Mouse (Mus musculus): ENCODE measurements around the gene Tmed6. TPM values are rescaled to one million over a fixed set of nuclear protein-coding genes. Genes with fewer than 3 reads are reported as not detected.

Tmed6 gene
- polyA plus RNA-seq, 1 experiment from 2014 or later = not detected

DNA sequence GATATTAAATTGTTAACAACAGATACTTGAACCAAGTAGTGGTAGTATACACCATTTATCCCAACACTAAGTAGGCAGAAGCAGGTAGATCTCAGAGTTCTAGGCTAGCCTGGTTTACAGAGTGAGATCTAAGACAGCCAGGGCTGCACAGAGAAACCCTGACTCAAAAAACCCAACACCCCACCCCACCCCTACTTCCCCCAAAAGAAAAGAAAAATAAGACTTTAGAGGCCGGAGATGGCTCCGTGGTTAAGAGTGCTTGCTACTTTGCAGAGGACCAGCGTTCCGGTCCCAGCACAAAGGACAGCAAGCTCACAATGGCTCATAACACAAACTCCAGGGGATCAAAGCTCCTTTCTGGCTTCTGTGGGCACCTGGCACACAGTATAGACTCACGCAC is 20.6 kb upstream of the Tmed6 start:
- H3K4me2 ChIP-seq (ENCODE audit: low read depth, low read length) = no peak overlapping the region
- DNase-seq (ENCODE audit: low spot score) = no peak
- H3K4me3 ChIP-seq (ENCODE audit: low read depth, low read length) = no peak overlapping the region
- no peak overlapping the region for H3K27ac ChIP-seq (replicated peaks; ENCODE audit: low read depth, low read length)
- H3K36me3 ChIP-seq (ENCODE audit: control insufficient read depth, insufficient read depth, low read length) = peaks cover 86% of the 10 kb centered on the region
- ATAC-seq (ENCODE audit: low read depth) = no peak
- H3K9ac ChIP-seq (ENCODE audit: low read depth, low read length) = no peak overlapping the region
- H3K4me1 ChIP-seq (ENCODE audit: control insufficient read depth, insufficient read depth, low read length) = no peaks in the 10 kb centered on the region
- H3K27me3 ChIP-seq (replicated peaks; ENCODE audit: control insufficient read depth, insufficient read depth, low read length) = no peaks in the 10 kb centered on the region
- H3K9me3 ChIP-seq (ENCODE audit: control insufficient read depth, low read length) = no peaks in the 10 kb centered on the region
- 95% methylated on average over 5 of the region's 5 CpGs for WGBS

DNA sequence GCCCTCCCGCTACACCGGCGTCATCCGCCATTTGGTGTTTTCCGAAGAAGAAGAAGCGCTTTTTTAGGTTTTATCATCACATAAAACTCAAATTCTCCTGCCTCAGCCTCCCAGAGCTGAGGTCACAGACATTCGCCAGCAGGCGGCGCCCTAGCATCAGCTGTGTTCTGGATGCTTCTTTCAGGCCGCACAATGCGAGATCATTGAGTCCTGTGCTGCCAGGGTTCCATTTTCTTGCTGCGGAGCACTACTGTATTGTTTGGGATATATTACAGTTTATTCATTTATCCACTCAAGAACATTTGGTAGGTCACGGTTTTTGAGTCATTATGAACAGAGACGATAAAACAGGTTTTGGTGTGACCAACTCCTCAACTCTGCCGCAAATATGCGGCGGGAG is 19.9 kb upstream of the Tmed6 start:
- Histone ChIP-seq H3K9me3 (ENCODE audit: control insufficient read depth, low read length) (no peaks in the 10 kb centered on the region), H3K27ac (replicated peaks; ENCODE audit: low read depth, low read length) (no peak overlapping the region), H3K4me2 (ENCODE audit: low read depth, low read length) (no peak overlapping the region), H3K9ac (ENCODE audit: low read depth, low read length) (no peak overlapping the region), H3K27me3 (replicated peaks; ENCODE audit: control insufficient read depth, insufficient read depth, low read length) (no peaks in the 10 kb centered on the region), H3K36me3 (ENCODE audit: control insufficient read depth, insufficient read depth, low read length) (peaks cover 86% of the 10 kb centered on the region), H3K4me3 (ENCODE audit: low read depth, low read length) (no peak overlapping the region), H3K4me1 (ENCODE audit: control insufficient read depth, insufficient read depth, low read length) (no peaks in the 10 kb centered on the region)
- DNase-seq (ENCODE audit: low spot score) (no peak), ATAC-seq (ENCODE audit: low read depth) (no peak)
- 98% methylated on average over 17 of the region's 17 CpGs for WGBS

DNA sequence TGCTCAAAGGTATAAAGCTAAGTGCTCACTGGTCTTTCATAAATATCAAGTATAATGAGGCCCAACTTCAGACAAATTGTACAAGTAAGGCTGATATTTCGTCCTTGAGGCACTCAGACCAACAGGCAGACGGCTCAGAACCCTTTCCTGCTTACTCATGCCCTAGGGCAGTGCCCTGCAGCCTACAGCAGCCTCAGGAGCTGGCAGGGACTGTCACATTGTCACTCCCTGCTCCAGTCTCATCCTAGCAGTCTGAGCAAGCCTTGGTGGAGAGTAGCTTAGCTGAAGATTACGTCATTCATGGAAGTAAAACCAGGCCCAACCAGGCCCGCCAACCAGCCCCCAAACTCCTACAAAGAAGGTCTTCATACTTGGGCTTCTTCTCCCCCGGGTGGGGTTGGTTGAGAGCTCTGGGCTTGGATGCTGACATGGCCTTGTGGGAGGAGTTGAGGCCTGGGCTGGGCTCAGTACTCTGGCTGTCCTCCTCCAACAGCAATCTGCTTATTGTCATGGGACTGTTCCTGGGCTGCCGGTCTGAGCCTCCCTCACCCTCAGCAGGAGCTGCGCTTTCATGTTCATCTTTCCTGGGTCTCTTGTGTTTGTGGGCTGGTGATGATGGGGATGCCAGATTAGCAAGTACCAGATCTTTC is 10.9 kb upstream of the Tmed6 start:
- H3K27me3 ChIP-seq (replicated peaks; ENCODE audit: control insufficient read depth, insufficient read depth, low read length) = no peaks in the 10 kb centered on the region
- H3K36me3 ChIP-seq (ENCODE audit: control insufficient read depth, insufficient read depth, low read length) = peaks cover 90% of the 10 kb centered on the region
- H3K4me3 ChIP-seq (ENCODE audit: low read depth, low read length) = no peak overlapping the region
- WGBS = 92% methylated on average over 7 of the region's 7 CpGs
- H3K9ac ChIP-seq (ENCODE audit: low read depth, low read length) = no peak overlapping the region
- DNase-seq (ENCODE audit: low spot score) (no peak), ATAC-seq (ENCODE audit: low read depth) (no peak)
- no peaks in the 10 kb centered on the region for H3K9me3 ChIP-seq (ENCODE audit: control insufficient read depth, low read length)
- no peak overlapping the region for H3K4me2 ChIP-seq (ENCODE audit: low read depth, low read length)
- H3K27ac ChIP-seq (replicated peaks; ENCODE audit: low read depth, low read length) = no peak overlapping the region
- H3K4me1 ChIP-seq (ENCODE audit: control insufficient read depth, insufficient read depth, low read length) = no peaks in the 10 kb centered on the region

DNA sequence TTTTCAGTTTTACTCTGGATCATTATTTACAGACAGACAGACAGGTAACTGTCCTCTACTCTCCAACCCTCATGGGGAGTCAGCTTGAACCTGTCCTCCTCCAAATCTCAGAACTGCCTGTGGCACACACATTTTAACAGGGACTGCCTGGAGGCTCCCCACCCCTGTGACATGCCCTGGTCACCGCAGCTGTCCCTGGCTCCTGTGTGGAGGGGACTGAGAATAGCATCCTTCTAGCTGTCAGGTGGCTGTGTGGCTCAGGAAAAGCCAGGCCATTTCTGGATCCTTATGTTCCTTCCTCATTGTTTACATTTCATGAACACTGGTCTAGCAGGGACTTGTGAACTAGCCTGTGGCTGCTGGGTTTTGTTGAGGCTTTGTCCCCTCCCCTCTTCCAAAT is 8.7 kb upstream of the Tmed6 start:
- 67% methylated on average over 1 of the region's 1 CpGs for WGBS
- H3K27me3 ChIP-seq (replicated peaks; ENCODE audit: control insufficient read depth, insufficient read depth, low read length) = no peaks in the 10 kb centered on the region
- ATAC-seq (ENCODE audit: low read depth) = no peak
- no peak overlapping the region for H3K4me3 ChIP-seq (ENCODE audit: low read depth, low read length)
- H3K27ac ChIP-seq (replicated peaks; ENCODE audit: low read depth, low read length) = no peak overlapping the region
- DNase-seq (ENCODE audit: low spot score) = no peak
- H3K4me1 ChIP-seq (ENCODE audit: control insufficient read depth, insufficient read depth, low read length) = no peaks in the 10 kb centered on the region
- H3K36me3 ChIP-seq (ENCODE audit: control insufficient read depth, insufficient read depth, low read length) = peaks cover 91% of the 10 kb centered on the region
- no peak overlapping the region for H3K9ac ChIP-seq (ENCODE audit: low read depth, low read length)
- no peaks in the 10 kb centered on the region for H3K9me3 ChIP-seq (ENCODE audit: control insufficient read depth, low read length)
- no peak overlapping the region for H3K4me2 ChIP-seq (ENCODE audit: low read depth, low read length)

DNA sequence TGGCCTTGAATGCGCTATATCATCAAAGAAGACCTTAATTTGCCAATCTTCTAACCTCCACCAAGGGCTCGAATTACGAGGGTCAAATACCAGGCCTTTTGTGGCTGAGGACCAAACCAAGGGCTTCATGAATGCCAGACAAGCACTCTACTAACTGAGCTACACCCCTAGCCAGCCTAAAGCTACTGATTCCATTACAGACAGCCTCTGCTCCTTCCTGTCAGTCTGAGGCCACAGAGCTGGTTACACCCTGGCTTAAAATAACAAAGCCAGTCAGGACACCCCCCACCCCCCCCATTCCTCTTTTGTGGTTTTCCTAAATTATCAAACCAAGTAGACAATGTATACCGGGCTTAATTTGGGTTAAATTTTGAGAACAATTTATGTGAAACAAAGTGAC is 8.3 kb upstream of the Tmed6 start:
- Histone ChIP-seq H3K27ac (replicated peaks; ENCODE audit: low read depth, low read length) (no peak overlapping the region), H3K9ac (ENCODE audit: low read depth, low read length) (0 out of 2 replicates have a peak overlapping the region, but pooled peaks have one; percentile 9), H3K4me3 (ENCODE audit: low read depth, low read length) (no peak overlapping the region), H3K36me3 (ENCODE audit: control insufficient read depth, insufficient read depth, low read length) (peaks cover 91% of the 10 kb centered on the region), H3K9me3 (ENCODE audit: control insufficient read depth, low read length) (no peaks in the 10 kb centered on the region), H3K4me2 (ENCODE audit: low read depth, low read length) (no peak overlapping the region), H3K27me3 (replicated peaks; ENCODE audit: control insufficient read depth, insufficient read depth, low read length) (no peaks in the 10 kb centered on the region), H3K4me1 (ENCODE audit: control insufficient read depth, insufficient read depth, low read length) (no peaks in the 10 kb centered on the region)
- DNase-seq (ENCODE audit: low spot score) (peak; percentile 29), ATAC-seq (ENCODE audit: low read depth) (no peak; the same call in 1 of the 2 replicates)
- 72% methylated on average over 4 of the region's 4 CpGs for WGBS

DNA sequence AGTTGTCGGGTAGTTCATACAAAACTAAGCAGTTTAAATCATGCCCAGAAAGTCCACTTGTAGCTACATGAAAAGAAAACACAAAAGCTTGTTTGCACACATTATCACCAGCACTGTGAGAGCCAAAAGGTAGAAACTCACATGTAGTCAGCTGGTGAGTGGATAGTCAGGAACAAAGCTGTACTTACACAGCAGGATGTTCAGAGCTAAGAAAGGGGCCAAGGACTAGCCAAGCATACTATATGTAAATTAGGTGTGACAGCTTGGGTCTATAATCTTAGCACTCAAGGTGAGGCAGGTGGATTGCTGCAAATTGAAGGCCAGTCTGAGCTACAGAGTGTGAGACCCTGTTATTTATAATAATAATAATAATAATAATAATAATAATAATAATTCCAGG is 2.8 kb downstream of the Tmed6 start:
- no peak overlapping the region for H3K27ac ChIP-seq (replicated peaks; ENCODE audit: low read depth, low read length)
- WGBS = 83% methylated on average over 1 of the region's 1 CpGs
- no peak overlapping the region for H3K4me3 ChIP-seq (ENCODE audit: low read depth, low read length)
- H3K4me2 ChIP-seq (ENCODE audit: low read depth, low read length) = no peak overlapping the region
- H3K36me3 ChIP-seq (ENCODE audit: control insufficient read depth, insufficient read depth, low read length) = peaks cover 20% of the 10 kb centered on the region
- ATAC-seq (ENCODE audit: low read depth) (no peak), DNase-seq (ENCODE audit: low spot score) (no peak)
- H3K9ac ChIP-seq (ENCODE audit: low read depth, low read length) = no peak overlapping the region
- H3K4me1 ChIP-seq (ENCODE audit: control insufficient read depth, insufficient read depth, low read length) = peaks cover 5% of the 10 kb centered on the region; the same call in 1 of the 2 replicates
- no peaks in the 10 kb centered on the region for H3K27me3 ChIP-seq (replicated peaks; ENCODE audit: control insufficient read depth, insufficient read depth, low read length)
- no peaks in the 10 kb centered on the region for H3K9me3 ChIP-seq (ENCODE audit: control insufficient read depth, low read length)

DNA sequence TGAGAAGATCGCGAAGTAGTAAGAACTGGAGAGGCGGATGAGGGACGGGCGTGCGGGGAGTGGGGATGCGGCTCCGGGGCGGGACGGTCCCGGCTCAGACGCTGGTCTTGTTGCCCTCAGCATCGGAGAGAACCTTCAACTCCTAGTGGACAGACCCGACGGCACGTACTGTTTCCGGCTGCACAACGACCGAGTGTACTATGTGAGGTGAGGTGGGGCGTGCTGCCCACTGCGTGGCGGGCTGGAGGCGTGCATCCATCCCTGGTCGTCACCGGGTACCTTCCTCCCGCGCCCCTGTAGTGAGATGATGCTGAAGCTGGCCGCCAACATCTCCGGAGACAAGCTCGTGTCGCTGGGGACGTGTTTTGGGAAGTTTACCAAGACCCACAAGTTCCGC is 8.5 kb downstream of the Tmed6 start:
- no peaks in the 10 kb centered on the region for H3K27me3 ChIP-seq (replicated peaks; ENCODE audit: control insufficient read depth, insufficient read depth, low read length)
- DNase-seq (ENCODE audit: low spot score) = peak; percentile 13
- peaks cover 49% of the 10 kb centered on the region for H3K36me3 ChIP-seq (ENCODE audit: control insufficient read depth, insufficient read depth, low read length)
- 0 out of 2 replicates have a peak overlapping the region, but pooled peaks have one; percentile 11 for H3K27ac ChIP-seq (replicated peaks; ENCODE audit: low read depth, low read length)
- peak overlapping the region; percentile 83 for H3K9ac ChIP-seq (ENCODE audit: low read depth, low read length)
- H3K4me3 ChIP-seq (ENCODE audit: low read depth, low read length) = peak overlapping the region; percentile 90
- peak; percentile 51 for ATAC-seq (ENCODE audit: low read depth)
- no peaks in the 10 kb centered on the region for H3K9me3 ChIP-seq (ENCODE audit: control insufficient read depth, low read length)
- H3K4me1 ChIP-seq (ENCODE audit: control insufficient read depth, insufficient read depth, low read length) = peaks cover 14% of the 10 kb centered on the region
- peak overlapping the region; percentile 67 for H3K4me2 ChIP-seq (ENCODE audit: low read depth, low read length)
- 1% methylated on average over 13 of the region's 33 CpGs for WGBS

DNA sequence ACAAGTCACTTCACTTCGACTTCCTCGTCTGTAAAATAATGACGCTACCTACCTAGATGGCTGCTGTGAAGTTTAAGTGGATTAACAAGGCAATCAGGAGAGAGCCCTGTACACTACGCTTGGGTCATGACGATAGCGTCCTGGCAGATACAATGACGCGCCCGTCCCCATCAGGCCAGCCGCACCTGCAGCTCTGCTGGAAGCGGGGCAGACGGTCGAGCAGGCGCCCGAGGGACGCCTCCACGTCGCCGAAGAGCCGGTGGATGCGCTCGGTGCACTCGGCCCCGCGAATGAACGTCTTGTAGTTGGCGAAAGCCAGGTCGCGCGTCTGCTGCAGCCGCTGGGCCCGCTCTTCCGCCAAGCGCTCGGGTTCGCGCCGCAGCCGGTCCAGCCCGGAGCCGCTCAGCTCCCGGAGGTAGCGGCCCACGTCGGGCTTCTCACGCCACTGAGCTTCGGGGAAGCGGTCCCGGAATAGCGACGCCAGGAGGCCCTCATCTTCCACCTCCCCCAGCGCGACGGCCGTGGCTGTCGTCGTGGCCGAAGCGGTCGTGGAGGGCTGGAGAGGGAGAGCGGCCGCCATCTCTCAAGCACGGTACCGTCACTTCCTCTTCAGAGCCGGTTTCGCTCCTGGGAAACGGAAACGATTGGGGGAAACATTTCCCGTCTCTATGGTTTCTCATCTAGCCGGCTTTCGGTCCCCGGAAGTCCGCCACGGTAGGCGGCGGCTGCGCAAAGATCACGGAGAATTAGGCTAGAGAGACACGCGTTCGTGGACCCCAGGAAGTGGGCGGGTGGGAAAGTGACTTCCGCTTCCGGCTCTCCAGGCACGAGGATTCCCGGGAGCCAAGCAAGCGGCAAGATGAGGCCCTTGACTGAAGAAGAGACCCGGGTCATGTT is 9.1 kb downstream of the Tmed6 start, which contains the start of the genes Cog8 and Nip7:
Cog8 (minus strand) TSS at position 614 of the 897 bp plus-strand sequence.
Nip7 (plus strand) TSS at position 802 of the 897 bp plus-strand sequence.
- Histone ChIP-seq H3K9ac (ENCODE audit: low read depth, low read length) (peak within 1 kb of the TSS; percentile 88), H3K4me1 (ENCODE audit: control insufficient read depth, insufficient read depth, low read length) (peaks cover 14% of the 10 kb centered on the region), H3K27ac (replicated peaks; ENCODE audit: low read depth, low read length) (peak within 1 kb of the TSS; percentile 76; the same call in 1 of the 2 replicates), H3K4me2 (ENCODE audit: low read depth, low read length) (peak within 1 kb of the TSS; percentile 87), H3K36me3 (ENCODE audit: control insufficient read depth, insufficient read depth, low read length) (peaks cover 55% of the 10 kb centered on the region), H3K4me3 (ENCODE audit: low read depth, low read length) (peak within 1 kb of the TSS; percentile 90), H3K9me3 (ENCODE audit: control insufficient read depth, low read length) (no peaks in the 10 kb centered on the region), H3K27me3 (replicated peaks; ENCODE audit: control insufficient read depth, insufficient read depth, low read length) (no peaks in the 10 kb centered on the region)
- WGBS = 2% methylated on average over 54 of the region's 88 CpGs
- ATAC-seq (ENCODE audit: low read depth) (peak; percentile 98), DNase-seq (ENCODE audit: low spot score) (peak; percentile 99)
